Mouse (Mus musculus) midbrain, embryonic 16.5 days (tissue): ENCODE results near the gene Ksr1. TPM values are rescaled to one million over a fixed set of nuclear protein-coding genes. Genes with fewer than 3 reads are reported as not detected.
A peak's percentile ranks its signal among the peaks of the same experiment; 100 is the strongest.

Experiments
- ATAC-seq: fragments of 200-750 bp; cut with Nextera tagmentation; 2 replicates; pipeline ENCODE4 v1.8.0; 2017; ENCODE audit warnings: moderate TSS enrichment
- H3K27ac ChIP-seq: fragments of 300-500 bp; sonication (generic); 2 replicates; pipeline ENCODE4 v1.5.1; 2014; ENCODE audit warnings: mild to moderate bottlenecking, low read length, mixed read lengths
- H3K27me3 ChIP-seq: fragments of 300-500 bp; sonication (generic); 2 replicates; pipeline ENCODE4 v1.6.1; 2014; ENCODE audit warnings: low read depth, low read length, mixed read lengths; ENCODE audit not compliant: control insufficient read depth, insufficient read depth
- H3K36me3 ChIP-seq: fragments of 300-500 bp; sonication (generic); 2 replicates; pipeline ENCODE4 v1.6.1; 2014; ENCODE audit warnings: mild to moderate bottlenecking, low read length, moderate library complexity, mixed read lengths; ENCODE audit not compliant: control insufficient read depth, insufficient read depth
- H3K4me1 ChIP-seq: fragments of 300-500 bp; sonication (generic); 2 replicates; pipeline ENCODE4 v1.6.1; 2014; ENCODE audit warnings: mild to moderate bottlenecking, low read length, mixed read lengths; ENCODE audit not compliant: control insufficient read depth, insufficient read depth
- H3K4me2 ChIP-seq: fragments of 300-500 bp; sonication (generic); 2 replicates; pipeline ENCODE4 v1.6.1; 2014; ENCODE audit warnings: mild to moderate bottlenecking, low read length, mixed read lengths
- H3K4me3 ChIP-seq: fragments of 300-500 bp; sonication (generic); 2 replicates; pipeline ENCODE4 v1.5.1; 2014; ENCODE audit warnings: low read depth, mild to moderate bottlenecking, low read length, moderate library complexity, mixed read lengths
- H3K9ac ChIP-seq: fragments of 300-500 bp; sonication (generic); 2 replicates; pipeline ENCODE4 v1.6.1; 2014; ENCODE audit warnings: low read depth, low read length, mixed read lengths
- H3K9me3 ChIP-seq: fragments of 300-500 bp; sonication (generic); replicated peaks from 2 replicates; pipeline ENCODE4 v1.6.1; 2014; ENCODE audit warnings: mild to moderate bottlenecking, low read length, mixed read lengths; ENCODE audit not compliant: control insufficient read depth, poor library complexity, severe bottlenecking
- WGBS: fragments of 180-500 bp; shearing (Covaris S2); extraction: QIAGEN DNeasy Blood & Tissue Kit; methylation state at CpG from one replicate; pipeline ENCODE4 v1.1.7; 2014; 5-methylcytosine and 5-hydroxymethylcytosine counted together
- polyA plus RNA-seq: library from polyadenylated mRNA; unstranded; fragments of >200 nt; fragmentation: Nextera tagmentation; extraction: Ambion mirVana; gene quantifications from 2 replicates; pipeline ENCODE4 v1.2.1, GENCODE M21; 2015

Ksr1 gene
- polyA plus RNA-seq, 1 experiment from 2014 or later = 4.5 TPM

- Histone ChIP-seq H3K4me2 (no peak overlapping the region), H3K4me1 (peaks cover 17% of the 10 kb centered on the region), H3K27ac (no peak overlapping the region), H3K9ac (no peak overlapping the region), H3K36me3 (no peaks in the 10 kb centered on the region), H3K9me3 (no peaks in the 10 kb centered on the region), H3K4me3 (no peak overlapping the region), H3K27me3 (no peaks in the 10 kb centered on the region)
- 92% methylated on average over 11 of the region's 11 CpGs for WGBS
- no peak for ATAC-seq
These were observed 3.8 kb downstream of the Ksr1 start for GRCm38 (mm10) chr11:79142381-79142780.

GRCm38 (mm10) chr11:79141235-79142109 lies 4.7 kb downstream of the Ksr1 start:
- WGBS = 36% methylated on average over 11 of the region's 11 CpGs
- no peak for ATAC-seq
- Histone ChIP-seq H3K36me3 (no peaks in the 10 kb centered on the region), H3K9ac (no peak overlapping the region), H3K4me3 (no peak overlapping the region), H3K4me1 (peaks cover 17% of the 10 kb centered on the region), H3K4me2 (no peak overlapping the region), H3K27ac (no peak overlapping the region), H3K9me3 (no peaks in the 10 kb centered on the region), H3K27me3 (no peaks in the 10 kb centered on the region)

- Histone ChIP-seq H3K4me1 (peaks cover 20% of the 10 kb centered on the region), H3K4me3 (no peak overlapping the region), H3K4me2 (no peak overlapping the region), H3K36me3 (no peaks in the 10 kb centered on the region), H3K9ac (no peak overlapping the region), H3K27ac (no peak overlapping the region), H3K9me3 (no peaks in the 10 kb centered on the region), H3K27me3 (no peaks in the 10 kb centered on the region)
- ATAC-seq = no peak
- 93% methylated on average over 6 of the region's 6 CpGs for WGBS
These were observed 5.7 kb downstream of the Ksr1 start for GRCm38 (mm10) chr11:79140511-79140888.

- ATAC-seq = no peak
- no peak overlapping the region for H3K9ac ChIP-seq
These were observed 6.2 kb downstream of the Ksr1 start for GRCm38 (mm10) chr11:79139878-79140510.

GRCm38 (mm10) chr11:79138621-79139020 lies 7.6 kb downstream of the Ksr1 start:
- Histone ChIP-seq H3K4me2 (no peak overlapping the region), H3K27me3 (no peaks in the 10 kb centered on the region), H3K9me3 (no peaks in the 10 kb centered on the region), H3K4me3 (no peak overlapping the region), H3K36me3 (no peaks in the 10 kb centered on the region), H3K27ac (no peak overlapping the region), H3K9ac (no peak overlapping the region), H3K4me1 (peaks cover 3% of the 10 kb centered on the region)
- no peak for ATAC-seq
- WGBS = 94% methylated on average over 6 of the region's 6 CpGs

More at GRCm38 (mm10) chr11:79139878-79140510, 6.2 kb downstream of the Ksr1 start:
- Histone ChIP-seq H3K4me1 (peaks cover 17% of the 10 kb centered on the region), H3K4me2 (no peak overlapping the region), H3K4me3 (no peak overlapping the region), H3K9me3 (no peaks in the 10 kb centered on the region), H3K27me3 (no peaks in the 10 kb centered on the region), H3K27ac (no peak overlapping the region), H3K36me3 (no peaks in the 10 kb centered on the region)
- 93% methylated on average over 11 of the region's 11 CpGs for WGBS

GRCm38 (mm10) chr11:79137245-79137644 lies 9.0 kb downstream of the Ksr1 start:
- Histone ChIP-seq H3K27me3 (no peaks in the 10 kb centered on the region), H3K4me2 (no peak overlapping the region), H3K27ac (no peak overlapping the region), H3K4me3 (no peak overlapping the region), H3K9ac (no peak overlapping the region), H3K36me3 (no peaks in the 10 kb centered on the region), H3K4me1 (peaks cover 3% of the 10 kb centered on the region; the same call in 1 of the 2 replicates), H3K9me3 (no peaks in the 10 kb centered on the region)
- 64% methylated on average over 5 of the region's 5 CpGs for WGBS
- ATAC-seq = no peak

- Histone ChIP-seq H3K27me3 (no peaks in the 10 kb centered on the region), H3K27ac (peak overlapping the region; percentile 54), H3K4me1 (peaks cover 3% of the 10 kb centered on the region; the same call in 1 of the 2 replicates), H3K4me2 (no peak overlapping the region), H3K4me3 (no peak overlapping the region), H3K36me3 (no peaks in the 10 kb centered on the region), H3K9ac (no peak overlapping the region), H3K9me3 (no peaks in the 10 kb centered on the region)
- ATAC-seq = 0 out of 2 replicates have a peak, but pooled peaks have one; percentile 14
- WGBS = 47% methylated on average over 7 of the region's 7 CpGs
These were observed 10.4 kb downstream of the Ksr1 start for GRCm38 (mm10) chr11:79135685-79136360.

- no peak overlapping the region for H3K4me3 ChIP-seq
- peaks cover 3% of the 10 kb centered on the region; the same call in 1 of the 2 replicates for H3K4me1 ChIP-seq
- WGBS = 95% methylated on average over 13 of the region's 13 CpGs
- H3K27me3 ChIP-seq = no peaks in the 10 kb centered on the region
- no peaks in the 10 kb centered on the region for H3K9me3 ChIP-seq
- H3K9ac ChIP-seq = no peak overlapping the region
- H3K36me3 ChIP-seq = no peaks in the 10 kb centered on the region
- no peak overlapping the region for H3K4me2 ChIP-seq
- no peak overlapping the region for H3K27ac ChIP-seq
- no peak for ATAC-seq
These were observed 11.1 kb downstream of the Ksr1 start for GRCm38 (mm10) chr11:79135105-79135503.
